Mouse (Mus musculus) hindbrain, embryonic 12.5 days (tissue): ENCODE measurements around the gene Cnot2. TPM values are rescaled to one million over a fixed set of nuclear protein-coding genes. Genes with fewer than 3 reads are reported as not detected.
"Not testable (repeated sequence)": the region's sequence is repeated elsewhere in the genome, so short reads cannot be mapped to it uniquely, and the experiment has no call there.

ENCODE experiments used
- ATAC-seq: fragments of 200-750 bp; cut with Nextera tagmentation; 2 replicates; pipeline ENCODE4 v1.8.0; 2017; ENCODE audit warnings: moderate TSS enrichment; ENCODE audit not compliant: low FRiP score
- H3K27ac ChIP-seq: fragments of 300-500 bp; sonication (generic); 2 replicates; pipeline ENCODE4 v1.5.1; 2016; ENCODE audit warnings: mild to moderate bottlenecking
- H3K27me3 ChIP-seq: fragments of 300-500 bp; sonication (generic); 2 replicates; pipeline ENCODE4 v1.6.1; 2016; ENCODE audit warnings: mild to moderate bottlenecking
- H3K36me3 ChIP-seq: fragments of 300-500 bp; sonication (generic); 2 replicates; pipeline ENCODE4 v1.6.1; 2016; ENCODE audit warnings: mild to moderate bottlenecking
- H3K4me1 ChIP-seq: fragments of 300-500 bp; sonication (generic); 2 replicates; pipeline ENCODE4 v1.6.1; 2016
- H3K4me2 ChIP-seq: fragments of 300-500 bp; sonication (generic); replicated peaks from 2 replicates; pipeline ENCODE4 v1.6.1; 2016; ENCODE audit warnings: mild to moderate bottlenecking
- H3K4me3 ChIP-seq: fragments of 300-500 bp; sonication (generic); 2 replicates; pipeline ENCODE4 v1.5.1; 2016; ENCODE audit warnings: mild to moderate bottlenecking
- H3K9ac ChIP-seq: fragments of 300-500 bp; sonication (generic); 2 replicates; pipeline ENCODE4 v1.6.1; 2016; ENCODE audit warnings: mild to moderate bottlenecking, moderate library complexity
- H3K9me3 ChIP-seq: fragments of 300-500 bp; sonication (generic); replicated peaks from 2 replicates; pipeline ENCODE4 v1.6.1; 2016; ENCODE audit warnings: mild to moderate bottlenecking
- WGBS: fragments of 180-500 bp; shearing (Covaris S2); methylation state at CpG from one replicate; pipeline ENCODE4 v1.1.7; 2016; 5-methylcytosine and 5-hydroxymethylcytosine counted together
- polyA plus RNA-seq: library from polyadenylated mRNA; unstranded; fragments of >200 nt; fragmentation: Nextera tagmentation; extraction: Ambion mirVana; gene quantifications from 2 replicates; pipeline ENCODE4 v1.2.1, GENCODE M21; 2016

Gene Cnot2
- polyA plus RNA-seq, 1 experiment from 2014 or later = 114 TPM

- no peaks in the 10 kb centered on the region for H3K9me3 ChIP-seq
- H3K36me3 ChIP-seq = no peaks in the 10 kb centered on the region
- no peak for ATAC-seq
- H3K4me1 ChIP-seq = peaks cover 12% of the 10 kb centered on the region
- H3K27ac ChIP-seq = no peak overlapping the region
- no peak overlapping the region for H3K4me2 ChIP-seq
- no peak overlapping the region for H3K9ac ChIP-seq
- no peaks in the 10 kb centered on the region for H3K27me3 ChIP-seq
- no peak overlapping the region for H3K4me3 ChIP-seq
These were observed 2.9 kb downstream of the Cnot2 start for GRCm38 (mm10) chr10:116578375-116578774.

GRCm38 (mm10) chr10:116577181-116577580 is 4.1 kb downstream of the Cnot2 start:
- Histone ChIP-seq H3K27me3 (no peaks in the 10 kb centered on the region), H3K4me2 (no peak overlapping the region), H3K4me1 (peaks cover 5% of the 10 kb centered on the region), H3K9ac (no peak overlapping the region), H3K36me3 (no peaks in the 10 kb centered on the region), H3K27ac (no peak overlapping the region), H3K4me3 (no peak overlapping the region), H3K9me3 (no peaks in the 10 kb centered on the region)
- ATAC-seq = no peak
- WGBS = 85% methylated on average over 3 of the region's 3 CpGs

- not testable (repeated sequence) for H3K4me3 ChIP-seq, H3K9ac ChIP-seq, H3K4me1 ChIP-seq, ATAC-seq, H3K4me2 ChIP-seq, H3K27ac ChIP-seq, H3K36me3 ChIP-seq, H3K9me3 ChIP-seq, H3K27me3 ChIP-seq
- 97% methylated on average over 2 of the region's 2 CpGs for WGBS
These were observed 5.2 kb downstream of the Cnot2 start for GRCm38 (mm10) chr10:116576071-116576470.

GRCm38 (mm10) chr10:116570526-116570925 is 10.8 kb downstream of the Cnot2 start:
- Histone ChIP-seq H3K4me3 (no peak overlapping the region), H3K36me3 (no peaks in the 10 kb centered on the region), H3K27me3 (no peaks in the 10 kb centered on the region), H3K9ac (no peak overlapping the region), H3K9me3 (no peaks in the 10 kb centered on the region), H3K4me1 (no peaks in the 10 kb centered on the region; the same call in 1 of the 2 replicates), H3K27ac (no peak overlapping the region), H3K4me2 (no peak overlapping the region)
- no peak for ATAC-seq
- WGBS = 85% methylated on average over 7 of the region's 7 CpGs

GRCm38 (mm10) chr10:116568539-116568938 is 12.8 kb downstream of the Cnot2 start:
- no peak overlapping the region for H3K4me2 ChIP-seq
- no peaks in the 10 kb centered on the region for H3K9me3 ChIP-seq
- 68% methylated on average over 1 of the region's 1 CpGs for WGBS
- no peak overlapping the region for H3K27ac ChIP-seq
- no peaks in the 10 kb centered on the region for H3K36me3 ChIP-seq
- H3K9ac ChIP-seq = no peak overlapping the region
- no peaks in the 10 kb centered on the region for H3K27me3 ChIP-seq
- peaks cover 3% of the 10 kb centered on the region; the same call in 1 of the 2 replicates for H3K4me1 ChIP-seq
- no peak for ATAC-seq
- no peak overlapping the region for H3K4me3 ChIP-seq

GRCm38 (mm10) chr10:116567491-116568405 is 13.6 kb downstream of the Cnot2 start:
- no peak for ATAC-seq

GRCm38 (mm10) chr10:116566492-116566891 is 14.8 kb downstream of the Cnot2 start:
- H3K36me3 ChIP-seq, H3K27ac ChIP-seq, H3K9me3 ChIP-seq, H3K4me2 ChIP-seq, H3K9ac ChIP-seq, ATAC-seq, H3K4me3 ChIP-seq, H3K27me3 ChIP-seq: not testable (repeated sequence)
- H3K4me1 ChIP-seq = peaks cover 17% of the 10 kb centered on the region
- WGBS = 89% methylated on average over 4 of the region's 4 CpGs

More at GRCm38 (mm10) chr10:116567491-116568405, 13.6 kb downstream of the Cnot2 start:
- Histone ChIP-seq H3K4me1 (peaks cover 11% of the 10 kb centered on the region), H3K9ac (no peak overlapping the region), H3K27ac (no peak overlapping the region), H3K36me3 (no peaks in the 10 kb centered on the region), H3K9me3 (no peaks in the 10 kb centered on the region), H3K4me3 (no peak overlapping the region), H3K4me2 (no peak overlapping the region), H3K27me3 (no peaks in the 10 kb centered on the region)
- 86% methylated on average over 7 of the region's 7 CpGs for WGBS

GRCm38 (mm10) chr10:116564828-116565602 is 16.3 kb downstream of the Cnot2 start:
- Histone ChIP-seq H3K9me3 (no peaks in the 10 kb centered on the region), H3K9ac (no peak overlapping the region), H3K36me3 (no peaks in the 10 kb centered on the region), H3K4me3 (no peak overlapping the region), H3K4me1 (peaks cover 17% of the 10 kb centered on the region), H3K4me2 (no peak overlapping the region), H3K27ac (no peak overlapping the region), H3K27me3 (no peaks in the 10 kb centered on the region)
- WGBS = 93% methylated on average over 14 of the region's 14 CpGs
- no peak for ATAC-seq

GRCm38 (mm10) chr10:116562731-116563480 is 18.4 kb downstream of the Cnot2 start:
- Histone ChIP-seq H3K4me1 (peaks cover 17% of the 10 kb centered on the region), H3K27ac (no peak overlapping the region), H3K9me3 (0 out of 2 replicates have a peak, but pooled peaks cover 2% of the 10 kb centered on the region), H3K27me3 (no peaks in the 10 kb centered on the region), H3K4me3 (no peak overlapping the region), H3K9ac (no peak overlapping the region), H3K4me2 (no peak overlapping the region), H3K36me3 (no peaks in the 10 kb centered on the region)
- ATAC-seq = no peak
- WGBS = 73% methylated on average over 4 of the region's 4 CpGs

- peaks cover 17% of the 10 kb centered on the region for H3K4me1 ChIP-seq
- no peak overlapping the region for H3K4me3 ChIP-seq
- no peak for ATAC-seq
- H3K9ac ChIP-seq = no peak overlapping the region
- no peak overlapping the region for H3K4me2 ChIP-seq
- no peaks in the 10 kb centered on the region for H3K27me3 ChIP-seq
- WGBS = 27% methylated on average over 4 of the region's 4 CpGs
- H3K36me3 ChIP-seq = no peaks in the 10 kb centered on the region
- peaks cover 5% of the 10 kb centered on the region; the same call in 1 of the 2 replicates for H3K9me3 ChIP-seq
- H3K27ac ChIP-seq = no peak overlapping the region
These were observed 19.1 kb downstream of the Cnot2 start for GRCm38 (mm10) chr10:116562210-116562609.

- Histone ChIP-seq H3K36me3 (no peaks in the 10 kb centered on the region), H3K27me3 (no peaks in the 10 kb centered on the region), H3K4me3 (no peak overlapping the region), H3K4me1 (peaks cover 15% of the 10 kb centered on the region), H3K4me2 (no peak overlapping the region), H3K9me3 (peaks cover 5% of the 10 kb centered on the region; the same call in 1 of the 2 replicates), H3K9ac (no peak overlapping the region), H3K27ac (no peak overlapping the region)
- no peak for ATAC-seq
- 90% methylated on average over 1 of the region's 1 CpGs for WGBS
These were observed 22.1 kb downstream of the Cnot2 start for GRCm38 (mm10) chr10:116559171-116559570.

- H3K9ac ChIP-seq = no peak overlapping the region
- no peaks in the 10 kb centered on the region for H3K36me3 ChIP-seq
- no peak for ATAC-seq
- WGBS = 94% methylated on average over 1 of the region's 1 CpGs
- H3K27ac ChIP-seq = no peak overlapping the region
- H3K27me3 ChIP-seq = no peaks in the 10 kb centered on the region
- peaks cover 5% of the 10 kb centered on the region; the same call in 1 of the 2 replicates for H3K9me3 ChIP-seq
- no peak overlapping the region for H3K4me2 ChIP-seq
- H3K4me3 ChIP-seq = no peak overlapping the region
- H3K4me1 ChIP-seq = peaks cover 1% of the 10 kb centered on the region; the same call in 1 of the 2 replicates
These were observed 24.1 kb downstream of the Cnot2 start for GRCm38 (mm10) chr10:116557166-116557565.
